Mouse (Mus musculus): ENCODE results near the gene Ak3. TPM values are rescaled to one million over a fixed set of nuclear protein-coding genes. Genes with fewer than 3 reads are reported as not detected.

Ak3 gene
- polyA plus RNA-seq, 1 experiment: 18.4 TPM

- WGBS: 90% methylated on average over 4 of the region's 4 CpGs
- H3K27me3 ChIP-seq (ENCODE audit: control insufficient read depth, insufficient read depth, low read length): no peaks in the 10 kb centered on the region
- H3K27ac ChIP-seq (ENCODE audit: insufficient read depth, low read length): no peak overlapping the region
- no peak for DNase-seq (ENCODE audit: low read depth in 1 of 2, low spot score in 2 of 2)
- no peak for TF ChIP-seq CTCF (IDR thresholded peaks at IDR 0.05; ENCODE audit: extremely low read depth, insufficient read depth, insufficient read length, insufficient replicate concordance)
- no peak for TF ChIP-seq POLR2A (IDR thresholded peaks at IDR 0.05; ENCODE audit: low read depth, low read length)
- no peak overlapping the region for H3K4me3 ChIP-seq (ENCODE audit: extremely low read depth, insufficient read depth, insufficient read length)
- no peaks in the 10 kb centered on the region for H3K4me1 ChIP-seq (ENCODE audit: control insufficient read depth, insufficient read depth, insufficient read length)
- H3K36me3 ChIP-seq (ENCODE audit: control insufficient read depth, insufficient read depth, low read length): no peaks in the 10 kb centered on the region
Measured at GRCm38 (mm10) chr19:29055469-29055868, 7.7 kb upstream of the Ak3 start.

- 89% methylated on average over 6 of the region's 6 CpGs for WGBS
- Histone ChIP-seq H3K4me3 (ENCODE audit: extremely low read depth, insufficient read depth, insufficient read length) (no peak overlapping the region), H3K4me1 (ENCODE audit: control insufficient read depth, insufficient read depth, insufficient read length) (no peaks in the 10 kb centered on the region), H3K27ac (ENCODE audit: insufficient read depth, low read length) (no peak overlapping the region), H3K36me3 (ENCODE audit: control insufficient read depth, insufficient read depth, low read length) (no peaks in the 10 kb centered on the region), H3K27me3 (ENCODE audit: control insufficient read depth, insufficient read depth, low read length) (no peaks in the 10 kb centered on the region)
- TF ChIP-seq POLR2A (IDR thresholded peaks at IDR 0.05; ENCODE audit: low read depth, low read length): no peak
- TF ChIP-seq CTCF (IDR thresholded peaks at IDR 0.05; ENCODE audit: extremely low read depth, insufficient read depth, insufficient read length, insufficient replicate concordance): no peak
- no peak for DNase-seq (ENCODE audit: low read depth in 1 of 2, low spot score in 2 of 2)
Measured at GRCm38 (mm10) chr19:29054594-29054993, 6.8 kb upstream of the Ak3 start.

- Histone ChIP-seq H3K27me3 (ENCODE audit: control insufficient read depth, insufficient read depth, low read length) (no peaks in the 10 kb centered on the region), H3K36me3 (ENCODE audit: control insufficient read depth, insufficient read depth, low read length) (no peaks in the 10 kb centered on the region), H3K4me1 (ENCODE audit: control insufficient read depth, insufficient read depth, insufficient read length) (no peaks in the 10 kb centered on the region; the same call in 1 of the 2 replicates), H3K27ac (ENCODE audit: insufficient read depth, low read length) (no peak overlapping the region), H3K4me3 (ENCODE audit: extremely low read depth, insufficient read depth, insufficient read length) (no peak overlapping the region)
- WGBS: 91% methylated on average over 12 of the region's 12 CpGs
- no peak for TF ChIP-seq POLR2A (IDR thresholded peaks at IDR 0.05; ENCODE audit: low read depth, low read length)
- no peak for TF ChIP-seq CTCF (IDR thresholded peaks at IDR 0.05; ENCODE audit: extremely low read depth, insufficient read depth, insufficient read length, insufficient replicate concordance)
- DNase-seq (ENCODE audit: low read depth in 1 of 2, low spot score in 2 of 2): no peak
Measured at GRCm38 (mm10) chr19:29052786-29053185, 5.0 kb upstream of the Ak3 start.

GRCm38 (mm10) chr19:29050186-29050980 is 2.6 kb upstream of the Ak3 start:
- DNase-seq (ENCODE audit: low read depth in 1 of 2, low spot score in 2 of 2): no peak
- no peak for TF ChIP-seq POLR2A (IDR thresholded peaks at IDR 0.05; ENCODE audit: low read depth, low read length)
- no peak for TF ChIP-seq CTCF (IDR thresholded peaks at IDR 0.05; ENCODE audit: extremely low read depth, insufficient read depth, insufficient read length, insufficient replicate concordance)
- 88% methylated on average over 9 of the region's 9 CpGs for WGBS

GRCm38 (mm10) chr19:29049401-29050075 is 1.8 kb upstream of the Ak3 start:
- H3K27me3 ChIP-seq (ENCODE audit: control insufficient read depth, insufficient read depth, low read length): no peaks in the 10 kb centered on the region
- no peak overlapping the region for H3K27ac ChIP-seq (ENCODE audit: insufficient read depth, low read length)
- TF ChIP-seq POLR2A (IDR thresholded peaks at IDR 0.05; ENCODE audit: low read depth, low read length): no peak
- no peak for TF ChIP-seq CTCF (IDR thresholded peaks at IDR 0.05; ENCODE audit: extremely low read depth, insufficient read depth, insufficient read length, insufficient replicate concordance)
- WGBS: 80% methylated on average over 12 of the region's 12 CpGs
- no peak overlapping the region for H3K4me3 ChIP-seq (ENCODE audit: extremely low read depth, insufficient read depth, insufficient read length)
- H3K36me3 ChIP-seq (ENCODE audit: control insufficient read depth, insufficient read depth, low read length): no peaks in the 10 kb centered on the region
- no peak for DNase-seq (ENCODE audit: low read depth in 1 of 2, low spot score in 2 of 2)
- no peaks in the 10 kb centered on the region; the same call in none of the 2 replicates for H3K4me1 ChIP-seq (ENCODE audit: control insufficient read depth, insufficient read depth, insufficient read length)

More at GRCm38 (mm10) chr19:29050186-29050980, 2.6 kb upstream of the Ak3 start:
- Histone ChIP-seq H3K27ac (ENCODE audit: insufficient read depth, low read length) (no peak overlapping the region), H3K4me1 (ENCODE audit: control insufficient read depth, insufficient read depth, insufficient read length) (no peaks in the 10 kb centered on the region; the same call in none of the 2 replicates), H3K27me3 (ENCODE audit: control insufficient read depth, insufficient read depth, low read length) (no peaks in the 10 kb centered on the region), H3K36me3 (ENCODE audit: control insufficient read depth, insufficient read depth, low read length) (no peaks in the 10 kb centered on the region), H3K4me3 (ENCODE audit: extremely low read depth, insufficient read depth, insufficient read length) (no peak overlapping the region)

GRCm38 (mm10) chr19:29046961-29047333 is 814 bp downstream of the Ak3 start:
- 3% methylated on average over 4 of the region's 4 CpGs for WGBS

More at GRCm38 (mm10) chr19:29046961-29047333, 814 bp downstream of the Ak3 start:
- Histone ChIP-seq H3K27me3 (ENCODE audit: control insufficient read depth, insufficient read depth, low read length) (no peaks in the 10 kb centered on the region), H3K4me3 (ENCODE audit: extremely low read depth, insufficient read depth, insufficient read length) (peak overlapping the region; percentile 98), H3K4me1 (ENCODE audit: control insufficient read depth, insufficient read depth, insufficient read length) (no peaks in the 10 kb centered on the region; the same call in none of the 2 replicates), H3K27ac (ENCODE audit: insufficient read depth, low read length) (peak overlapping the region; percentile 74), H3K36me3 (ENCODE audit: control insufficient read depth, insufficient read depth, low read length) (no peaks in the 10 kb centered on the region)
- no peak for DNase-seq (ENCODE audit: low read depth in 1 of 2, low spot score in 2 of 2)
- no peak for TF ChIP-seq CTCF (IDR thresholded peaks at IDR 0.05; ENCODE audit: extremely low read depth, insufficient read depth, insufficient read length, insufficient replicate concordance)
- TF ChIP-seq POLR2A (IDR thresholded peaks at IDR 0.05; ENCODE audit: low read depth, low read length): no peak
